Mouse (Mus musculus) spleen, adult 2 months (tissue): ENCODE measurements around the gene Med16.

ENCODE experiments used
- CTCF ChIP-seq: fragments of 200-500 bp; IDR thresholded peaks from 2 replicates; pipeline ENCODE4 v1.5.1; 2011; ENCODE audit warnings: mild to moderate bottlenecking, inconsistent platforms; ENCODE audit not compliant: insufficient read depth, insufficient read length, insufficient replicate concordance; ENCODE audit errors: extremely low read depth
- POLR2A ChIP-seq: fragments of 200-500 bp; IDR thresholded peaks from 2 replicates; pipeline ENCODE4 v1.6.1; 2011; ENCODE audit warnings: low read depth, low read length, inconsistent platforms

GRCm38 (mm10) chr10:79920958-79921535, 12.3 kb upstream of the Med16 start, which contains the start of gene R3hdm4:
- TF ChIP-seq POLR2A (no peak), CTCF (no peak)
